Mouse (Mus musculus) embryonic facial prominence, embryonic 15.5 days (tissue): ENCODE data around the gene Ttc7. TPM values are rescaled to one million over a fixed set of nuclear protein-coding genes. Genes with fewer than 3 reads are reported as not detected.

ENCODE experiments used
- ATAC-seq: fragments of 200-750 bp; cut with Nextera tagmentation; 2 replicates; pipeline ENCODE4 v1.8.0; 2017; ENCODE audit warnings: low read depth, moderate TSS enrichment; ENCODE audit not compliant: insufficient number of reproducible peaks, low FRiP score, low TSS enrichment
- H3K27ac ChIP-seq: fragments of 300-500 bp; sonication (generic); replicated peaks from 2 replicates; pipeline ENCODE4 v1.5.1; 2015; ENCODE audit warnings: mild to moderate bottlenecking, inconsistent platforms
- H3K27me3 ChIP-seq: fragments of 300-500 bp; sonication (generic); 2 replicates; pipeline ENCODE4 v1.6.1; 2015; ENCODE audit warnings: inconsistent platforms
- H3K36me3 ChIP-seq: fragments of 300-500 bp; sonication (generic); 2 replicates; pipeline ENCODE4 v1.6.1; 2015; ENCODE audit warnings: mild to moderate bottlenecking, inconsistent platforms
- H3K4me1 ChIP-seq: fragments of 300-500 bp; sonication (generic); 2 replicates; pipeline ENCODE4 v1.6.1; 2015; ENCODE audit warnings: inconsistent platforms
- H3K4me2 ChIP-seq: fragments of 300-500 bp; sonication (generic); replicated peaks from 2 replicates; pipeline ENCODE4 v1.6.1; 2015; ENCODE audit warnings: mild to moderate bottlenecking, inconsistent platforms
- H3K4me3 ChIP-seq: fragments of 300-500 bp; sonication (generic); replicated peaks from 2 replicates; pipeline ENCODE4 v1.5.1; 2015; ENCODE audit warnings: mild to moderate bottlenecking, inconsistent platforms
- H3K9ac ChIP-seq: fragments of 300-500 bp; sonication (generic); 2 replicates; pipeline ENCODE4 v1.6.1; 2015; ENCODE audit warnings: inconsistent platforms
- H3K9me3 ChIP-seq: fragments of 300-500 bp; sonication (generic); replicated peaks from 2 replicates; pipeline ENCODE4 v1.6.1; 2016; ENCODE audit warnings: inconsistent platforms
- WGBS: fragments of 180-500 bp; shearing (Covaris S2); methylation state at CpG from one replicate; pipeline ENCODE4 v1.1.7; 2015; 5-methylcytosine and 5-hydroxymethylcytosine counted together
- polyA plus RNA-seq: library from polyadenylated mRNA; unstranded; fragments of >200 nt; fragmentation: Nextera tagmentation; extraction: Ambion mirVana; gene quantifications from 2 replicates; pipeline ENCODE4 v1.2.1, GENCODE M21; 2015

Ttc7 gene
- polyA plus RNA-seq, 1 experiment from 2014 or later, result 17.3 TPM

DNA sequence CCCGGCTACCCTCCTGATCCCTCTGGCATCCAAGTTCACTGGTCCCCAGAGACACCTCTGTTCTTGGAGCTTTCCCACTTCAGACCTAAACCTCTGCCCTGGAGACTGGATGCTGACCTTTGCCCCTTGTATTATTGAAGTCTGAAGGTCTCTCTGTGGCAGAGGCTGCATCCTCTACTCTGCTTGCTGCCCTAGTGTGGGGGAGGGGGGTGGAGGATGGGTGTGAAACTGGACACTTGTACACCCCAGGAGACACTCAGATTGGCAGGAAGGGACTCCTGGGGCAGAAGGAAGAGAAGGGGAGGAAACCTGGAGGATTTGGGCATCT lies 70.2 kb downstream of the Ttc7 start:
- Histone ChIP-seq H3K9me3 (no peaks in the 10 kb centered on the region), H3K27ac (no peak overlapping the region), H3K9ac (no peak overlapping the region), H3K4me3 (no peak overlapping the region), H3K4me1 (peaks cover 35% of the 10 kb centered on the region), H3K27me3 (no peaks in the 10 kb centered on the region), H3K36me3 (no peaks in the 10 kb centered on the region), H3K4me2 (no peak overlapping the region)
- ATAC-seq, result no peak
- WGBS, result 42% methylated on average over 1 of the region's 1 CpGs

DNA sequence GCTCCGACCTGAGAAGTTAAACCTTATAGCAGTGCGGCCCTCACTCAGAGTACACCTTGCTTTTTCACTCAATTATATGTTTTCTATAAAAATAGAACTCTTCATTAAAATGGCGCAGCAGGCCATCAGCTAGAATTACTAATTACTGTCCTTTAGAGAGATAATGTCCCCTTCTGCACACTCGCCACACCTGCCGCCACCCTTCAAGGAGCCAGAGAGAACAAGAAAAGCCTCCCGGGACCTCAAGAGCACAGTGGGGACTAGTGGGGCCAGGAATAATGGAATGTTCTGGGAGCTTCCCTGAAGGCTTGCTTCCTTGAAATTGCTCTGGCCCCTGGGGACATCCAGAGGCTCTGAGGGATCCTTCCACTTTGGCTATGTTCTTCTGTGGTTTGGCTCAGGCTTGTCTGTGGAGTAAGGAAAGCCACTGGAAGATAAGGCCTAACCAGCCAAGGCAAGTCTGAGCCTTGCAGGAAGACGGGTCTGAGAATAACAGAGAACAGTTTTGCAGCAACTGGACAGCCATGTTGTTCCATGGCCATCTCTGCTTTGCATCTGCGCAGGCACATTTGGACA lies 71.1 kb downstream of the Ttc7 start:
- Histone ChIP-seq H3K9me3 (no peaks in the 10 kb centered on the region), H3K4me2 (no peak overlapping the region), H3K36me3 (no peaks in the 10 kb centered on the region), H3K4me3 (no peak overlapping the region), H3K9ac (no peak overlapping the region), H3K4me1 (peaks cover 35% of the 10 kb centered on the region), H3K27ac (no peak overlapping the region; the same call in 1 of the 2 replicates), H3K27me3 (no peaks in the 10 kb centered on the region)
- ATAC-seq, result no peak
- 79% methylated on average over 8 of the region's 8 CpGs for WGBS

DNA sequence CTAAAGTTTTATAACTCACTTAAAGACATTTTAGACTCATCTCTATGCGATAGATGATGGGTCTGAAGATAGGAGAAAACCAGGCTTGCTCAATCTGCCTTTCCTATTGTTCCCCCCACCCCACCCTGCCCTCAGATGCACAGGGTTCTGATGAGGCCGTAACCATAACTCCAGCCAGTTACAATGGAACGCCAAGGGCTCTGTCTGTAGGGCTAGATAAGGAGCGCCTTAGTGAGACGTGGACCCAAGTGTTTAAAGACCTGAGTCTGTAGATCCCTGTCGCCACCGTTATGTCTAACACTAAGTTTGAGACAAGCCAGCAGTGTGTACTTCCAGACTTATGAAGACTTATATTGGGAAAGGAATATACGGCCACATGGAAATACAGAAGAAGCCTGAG lies 72.8 kb downstream of the Ttc7 start:
- Histone ChIP-seq H3K27ac (no peak overlapping the region), H3K4me2 (no peak overlapping the region), H3K36me3 (no peaks in the 10 kb centered on the region), H3K9me3 (no peaks in the 10 kb centered on the region), H3K4me1 (peaks cover 36% of the 10 kb centered on the region), H3K4me3 (no peak overlapping the region), H3K9ac (no peak overlapping the region), H3K27me3 (no peaks in the 10 kb centered on the region)
- WGBS, result 88% methylated on average over 8 of the region's 8 CpGs
- no peak for ATAC-seq

GRCm38 (mm10) chr17:87356261-87356660 lies 73.6 kb downstream of the Ttc7 start:
- ATAC-seq, result no peak
- H3K27ac ChIP-seq, result no peak overlapping the region
- H3K4me2 ChIP-seq, result no peak overlapping the region
- 80% methylated on average over 5 of the region's 5 CpGs for WGBS
- H3K4me3 ChIP-seq, result no peak overlapping the region
- H3K27me3 ChIP-seq, result no peaks in the 10 kb centered on the region
- H3K36me3 ChIP-seq, result no peaks in the 10 kb centered on the region
- H3K4me1 ChIP-seq, result peaks cover 35% of the 10 kb centered on the region
- H3K9me3 ChIP-seq, result no peaks in the 10 kb centered on the region
- H3K9ac ChIP-seq, result no peak overlapping the region

- 67% methylated on average over 9 of the region's 9 CpGs for WGBS
- H3K4me2 ChIP-seq, result no peak overlapping the region
Observed at GRCm38 (mm10) chr17:87357506-87357905, 74.8 kb downstream of the Ttc7 start.

GRCm38 (mm10) chr17:87361132-87361531 lies 78.4 kb downstream of the Ttc7 start:
- no peaks in the 10 kb centered on the region for H3K9me3 ChIP-seq
- no peaks in the 10 kb centered on the region for H3K27me3 ChIP-seq
- no peak for ATAC-seq
- 35% methylated on average over 3 of the region's 3 CpGs for WGBS
- H3K36me3 ChIP-seq, result no peaks in the 10 kb centered on the region
- no peak overlapping the region for H3K4me2 ChIP-seq
- H3K4me3 ChIP-seq, result no peak overlapping the region
- peaks cover 24% of the 10 kb centered on the region for H3K4me1 ChIP-seq
- no peak overlapping the region for H3K9ac ChIP-seq
- no peak overlapping the region for H3K27ac ChIP-seq

More at GRCm38 (mm10) chr17:87357506-87357905, 74.8 kb downstream of the Ttc7 start:
- Histone ChIP-seq H3K9ac (no peak overlapping the region), H3K27ac (no peak overlapping the region), H3K27me3 (no peaks in the 10 kb centered on the region), H3K4me3 (no peak overlapping the region), H3K4me1 (peaks cover 27% of the 10 kb centered on the region), H3K9me3 (no peaks in the 10 kb centered on the region), H3K36me3 (no peaks in the 10 kb centered on the region)
- no peak for ATAC-seq

DNA sequence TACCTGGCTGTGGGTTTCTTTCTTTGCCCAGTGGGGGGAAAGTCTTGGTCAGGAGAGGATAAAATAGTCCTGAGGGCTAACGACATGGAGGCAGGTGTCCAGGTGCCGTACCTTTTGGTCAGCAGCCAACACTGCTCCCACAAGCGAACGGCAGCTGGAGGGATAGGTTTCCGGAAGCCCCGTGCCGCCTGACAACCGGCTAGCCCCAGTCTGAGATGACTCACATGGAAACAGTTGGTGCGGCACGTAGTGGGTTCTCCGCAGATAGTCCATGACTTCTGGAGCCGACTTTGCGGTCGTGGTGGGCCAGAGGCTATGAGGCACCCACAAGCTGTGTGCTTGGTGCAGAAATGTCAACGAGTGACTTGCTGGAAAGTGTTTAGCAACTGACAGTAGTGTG lies 81.4 kb downstream of the Ttc7 start:
- Histone ChIP-seq H3K4me1 (peaks cover 54% of the 10 kb centered on the region), H3K27me3 (no peaks in the 10 kb centered on the region), H3K36me3 (no peaks in the 10 kb centered on the region), H3K27ac (no peak overlapping the region), H3K4me3 (no peak overlapping the region), H3K9me3 (no peaks in the 10 kb centered on the region), H3K4me2 (no peak overlapping the region), H3K9ac (no peak overlapping the region)
- no peak for ATAC-seq
- whole genome bisulfite sequencing, result 66% methylated on average over 15 of the region's 15 CpGs

DNA sequence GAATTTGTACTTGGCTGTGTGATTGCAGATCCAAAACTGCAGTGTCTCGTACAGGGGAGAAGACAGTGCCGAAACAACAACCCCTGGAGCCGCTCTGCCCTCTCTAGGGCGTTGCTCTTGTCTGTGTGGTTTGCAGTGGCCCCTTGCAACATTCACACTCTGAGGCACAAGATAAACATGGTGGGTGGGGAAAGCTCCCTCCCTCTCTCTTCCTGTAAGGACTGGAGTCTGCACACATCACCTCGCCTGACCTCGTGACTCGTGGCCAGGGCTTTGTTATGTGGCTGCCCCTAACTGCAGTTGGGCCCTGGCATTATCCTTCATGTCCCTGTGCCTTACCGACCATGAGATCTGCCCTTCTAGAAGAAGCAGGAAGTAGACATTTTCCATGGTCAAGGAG lies 82.6 kb downstream of the Ttc7 start:
- peaks cover 61% of the 10 kb centered on the region for H3K4me1 ChIP-seq

GRCm38 (mm10) chr17:87366520-87366919 lies 83.8 kb downstream of the Ttc7 start:
- no peaks in the 10 kb centered on the region for H3K27me3 ChIP-seq
- no peak overlapping the region for H3K27ac ChIP-seq
- H3K9me3 ChIP-seq, result no peaks in the 10 kb centered on the region
- no peak overlapping the region for H3K4me2 ChIP-seq
- H3K36me3 ChIP-seq, result no peaks in the 10 kb centered on the region
- no peak overlapping the region for H3K9ac ChIP-seq
- WGBS, result 20% methylated on average over 2 of the region's 2 CpGs
- no peak overlapping the region for H3K4me3 ChIP-seq
- H3K4me1 ChIP-seq, result peaks cover 56% of the 10 kb centered on the region
- ATAC-seq, result no peak

More for the DNA sequence above, 82.6 kb downstream of the Ttc7 start:
- Histone ChIP-seq H3K27ac (no peak overlapping the region), H3K36me3 (no peaks in the 10 kb centered on the region), H3K9me3 (no peaks in the 10 kb centered on the region), H3K9ac (no peak overlapping the region), H3K4me3 (no peak overlapping the region), H3K4me2 (no peak overlapping the region), H3K27me3 (no peaks in the 10 kb centered on the region)
- ATAC-seq, result no peak
- 59% methylated on average over 8 of the region's 8 CpGs for WGBS

- Histone ChIP-seq H3K27ac (peak overlapping the region; percentile 48; the same call in 1 of the 2 replicates), H3K36me3 (no peaks in the 10 kb centered on the region), H3K27me3 (no peaks in the 10 kb centered on the region), H3K9me3 (no peaks in the 10 kb centered on the region), H3K4me2 (no peak overlapping the region), H3K9ac (no peak overlapping the region), H3K4me1 (peaks cover 61% of the 10 kb centered on the region), H3K4me3 (no peak overlapping the region)
- ATAC-seq, result no peak
- 18% methylated on average over 4 of the region's 4 CpGs for WGBS
Observed at GRCm38 (mm10) chr17:87367228-87367627, 84.5 kb downstream of the Ttc7 start.

GRCm38 (mm10) chr17:87367640-87368039 lies 85.0 kb downstream of the Ttc7 start:
- Histone ChIP-seq H3K4me1 (peaks cover 65% of the 10 kb centered on the region), H3K27me3 (no peaks in the 10 kb centered on the region), H3K36me3 (no peaks in the 10 kb centered on the region), H3K9me3 (no peaks in the 10 kb centered on the region), H3K4me2 (no peak overlapping the region), H3K9ac (no peak overlapping the region), H3K4me3 (no peak overlapping the region), H3K27ac (peak overlapping the region; percentile 48; the same call in 1 of the 2 replicates)
- no peak for ATAC-seq
- WGBS, result 55% methylated on average over 3 of the region's 3 CpGs

DNA sequence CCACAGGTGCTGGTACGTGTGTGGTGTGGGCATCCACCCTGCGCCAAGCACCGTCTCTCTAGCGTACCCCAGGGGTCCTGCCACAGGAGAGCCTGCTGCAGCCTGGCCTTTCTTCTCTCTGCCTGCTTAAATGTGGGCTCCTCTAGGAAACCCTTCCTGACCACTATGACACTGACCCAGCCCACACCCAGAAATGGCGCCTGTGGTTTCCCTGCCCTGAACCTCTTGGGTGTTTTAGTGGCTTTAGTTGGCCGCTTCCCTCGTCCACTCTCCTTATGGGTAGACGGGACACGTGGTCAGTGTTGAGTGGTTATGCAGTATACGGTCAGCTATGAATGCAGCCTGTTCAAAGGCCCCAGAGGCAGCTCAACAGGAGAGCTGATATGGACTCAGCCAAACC lies 85.8 kb downstream of the Ttc7 start:
- Histone ChIP-seq H3K9me3 (no peaks in the 10 kb centered on the region), H3K27ac (no peak overlapping the region; the same call in 1 of the 2 replicates), H3K4me1 (peaks cover 67% of the 10 kb centered on the region), H3K4me3 (no peak overlapping the region), H3K27me3 (no peaks in the 10 kb centered on the region), H3K4me2 (no peak overlapping the region), H3K36me3 (no peaks in the 10 kb centered on the region), H3K9ac (no peak overlapping the region)
- WGBS, result 83% methylated on average over 10 of the region's 10 CpGs
- no peak for ATAC-seq
